Mouse (Mus musculus) ovary, postnatal 10 days (tissue): ENCODE data around the gene Bmp2k.
A peak's percentile ranks its signal among the peaks of the same experiment; 100 is the strongest.

Experiments used
- DNase-seq: peaks from one replicate; pipeline ENCODE4 v3.0.0; 2022; ENCODE audit warnings: low spot score

The Bmp2k gene

DNA sequence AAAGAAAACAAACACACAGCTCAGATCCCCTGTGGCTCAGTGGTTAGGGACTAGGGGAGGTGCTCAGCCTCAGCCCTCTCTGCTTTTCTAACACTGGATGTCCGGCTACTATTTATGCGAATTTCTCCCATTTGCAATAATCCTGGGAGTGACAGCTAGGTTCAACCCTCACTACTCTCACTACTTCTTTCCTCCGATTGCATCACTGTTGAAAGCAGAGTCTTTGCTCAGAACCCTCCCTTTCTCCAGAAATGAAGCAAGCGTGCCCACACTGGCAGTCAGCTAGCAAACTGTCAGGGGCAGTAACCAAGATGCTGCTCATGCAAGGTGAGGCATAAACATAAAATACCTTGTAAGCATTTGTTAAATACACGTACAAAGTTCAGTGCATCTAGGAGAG is 110.8 kb downstream of the Bmp2k start:
- DNase-seq = no peak

DNA sequence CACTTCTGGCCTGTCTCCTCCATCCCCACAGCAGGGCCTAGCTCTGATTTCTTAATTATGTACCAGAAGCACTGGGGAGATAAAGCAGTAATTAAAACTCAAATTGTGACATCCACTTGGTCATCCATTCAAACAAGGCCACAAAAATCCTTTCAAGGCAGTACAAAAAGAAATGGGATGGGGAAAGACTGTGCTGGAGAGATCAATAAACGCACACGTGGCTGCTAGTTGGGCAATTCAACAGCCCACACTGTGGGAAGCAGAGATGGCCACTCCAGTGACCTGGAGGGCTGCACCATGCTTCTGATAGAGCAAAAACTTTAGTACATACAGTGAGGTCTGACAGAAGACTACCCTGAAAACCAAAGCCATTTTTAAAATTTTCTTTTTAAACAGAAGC is 112.6 kb downstream of the Bmp2k start:
- DNase-seq = no peak

DNA sequence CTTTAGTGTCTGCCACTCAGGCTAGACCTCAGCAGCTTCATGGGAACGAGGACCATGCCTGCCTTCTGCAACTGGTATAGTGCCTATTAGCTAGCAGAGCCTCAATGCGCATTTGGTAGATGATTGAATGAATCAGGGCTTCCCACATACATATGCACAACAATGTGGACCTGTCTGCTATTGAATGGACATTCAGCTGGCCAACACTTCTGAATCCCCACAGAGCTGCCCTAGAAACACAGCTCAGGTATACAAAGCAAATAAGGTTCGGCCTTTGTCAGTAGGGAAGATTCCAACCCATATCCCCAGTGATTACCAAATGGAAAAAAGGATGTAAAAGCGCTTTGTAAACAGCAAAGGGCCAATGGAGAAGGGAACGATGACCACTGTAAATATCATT is 113.2 kb downstream of the Bmp2k start:
- DNase-seq = no peak

DNA sequence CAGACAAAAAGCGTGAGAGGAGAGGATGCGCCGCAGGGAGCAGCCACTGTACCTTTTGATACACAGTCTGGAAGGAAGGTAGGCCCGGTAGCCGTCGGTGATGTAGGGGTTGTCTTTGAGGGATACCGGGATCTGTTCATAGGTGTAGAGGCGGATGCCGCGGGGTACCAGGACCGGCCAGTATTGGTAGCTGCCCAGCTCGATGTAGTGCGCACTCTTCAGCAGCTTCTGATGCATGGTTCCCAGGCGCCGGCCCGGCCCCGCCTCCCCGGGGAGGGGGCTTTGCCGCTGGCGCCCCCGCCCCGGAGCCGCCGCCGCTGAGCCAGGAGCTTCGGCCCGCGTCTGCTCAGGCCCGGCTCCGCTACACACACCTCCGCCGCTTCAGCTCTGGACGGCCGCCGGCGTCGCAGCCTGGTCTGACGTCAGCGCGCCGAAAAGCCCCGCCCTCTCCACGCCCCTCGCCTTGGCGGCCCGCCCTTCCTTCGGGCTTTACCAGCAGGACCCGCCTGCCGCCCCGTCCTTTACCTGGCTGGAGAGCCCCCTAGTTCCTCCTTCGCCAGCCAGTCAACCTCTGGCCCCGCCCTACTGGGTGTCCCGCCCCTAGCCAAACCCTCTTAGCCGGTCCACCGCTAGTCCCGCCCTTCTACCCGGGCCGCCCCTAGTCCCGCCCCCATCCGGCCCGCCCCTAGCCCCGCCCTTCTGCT is 113.9 kb downstream of the Bmp2k start, which contains the start of gene Paqr3:
Paqr3 (minus strand) TSS at position 390 of the 704 bp plus-strand sequence.
- DNase-seq = peak; percentile 96

DNA sequence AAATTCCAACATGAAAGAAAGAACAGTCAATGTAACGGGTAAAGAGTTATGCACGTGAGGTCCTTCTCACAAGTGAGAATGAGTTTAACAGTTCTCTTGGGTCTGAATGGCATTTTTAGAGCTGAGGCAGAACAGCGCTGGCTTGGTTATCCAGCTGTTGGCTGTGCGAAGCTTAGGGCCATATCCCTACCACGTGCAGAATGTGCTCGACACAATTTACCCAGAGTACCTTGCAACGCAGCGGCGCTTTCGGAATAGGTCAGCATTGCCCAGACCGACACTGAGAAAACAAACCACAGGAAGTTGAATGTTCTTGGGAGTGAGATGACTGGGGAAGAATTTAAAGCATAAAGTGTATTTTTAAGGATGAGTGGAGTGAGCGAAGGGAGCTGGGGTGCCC is 127.5 kb downstream of the Bmp2k start:
- no peak for DNase-seq

DNA sequence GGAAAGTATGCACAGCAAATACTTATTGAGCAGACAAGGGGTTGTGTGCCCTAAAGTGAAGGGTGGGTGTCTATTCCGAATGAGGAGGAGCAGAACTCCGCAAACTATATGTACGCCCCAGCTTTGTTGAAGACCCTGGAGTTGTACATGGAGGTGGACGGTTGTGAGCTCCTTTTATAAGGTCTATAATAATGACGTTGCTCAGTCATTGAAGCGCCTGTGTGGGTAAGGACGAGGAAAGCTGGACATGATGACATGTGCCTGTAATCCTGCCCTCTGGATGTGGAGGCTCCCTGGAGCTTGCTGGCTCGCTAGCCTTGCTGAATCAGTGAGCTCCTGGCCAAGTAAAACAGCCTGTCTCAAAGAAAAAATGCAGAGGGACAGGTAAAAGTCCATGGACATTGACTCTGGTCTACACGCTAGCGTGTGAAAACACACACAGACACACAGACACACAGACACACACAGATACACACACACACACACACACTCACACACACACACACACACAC is 128.0 kb downstream of the Bmp2k start:
- DNase-seq = no peak

DNA sequence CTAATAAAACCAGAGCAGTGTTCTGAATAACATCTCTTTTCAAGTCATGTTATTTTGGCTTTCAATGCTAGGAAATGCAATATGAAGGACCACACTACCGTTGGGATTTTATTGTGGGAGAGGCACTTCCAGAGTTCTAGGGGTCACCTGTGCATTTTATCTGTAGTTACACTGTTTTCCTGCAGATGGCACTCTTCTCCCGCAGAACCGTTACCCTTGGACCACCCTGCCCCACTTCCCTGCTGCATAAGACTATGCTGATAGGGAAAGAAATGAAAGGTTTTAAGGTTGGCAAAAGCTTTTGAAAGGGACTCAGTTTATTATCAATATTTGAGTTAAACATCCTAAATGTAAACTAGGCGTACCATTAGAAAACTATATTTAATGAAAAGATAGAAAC is 128.5 kb downstream of the Bmp2k start:
- no peak for DNase-seq

DNA sequence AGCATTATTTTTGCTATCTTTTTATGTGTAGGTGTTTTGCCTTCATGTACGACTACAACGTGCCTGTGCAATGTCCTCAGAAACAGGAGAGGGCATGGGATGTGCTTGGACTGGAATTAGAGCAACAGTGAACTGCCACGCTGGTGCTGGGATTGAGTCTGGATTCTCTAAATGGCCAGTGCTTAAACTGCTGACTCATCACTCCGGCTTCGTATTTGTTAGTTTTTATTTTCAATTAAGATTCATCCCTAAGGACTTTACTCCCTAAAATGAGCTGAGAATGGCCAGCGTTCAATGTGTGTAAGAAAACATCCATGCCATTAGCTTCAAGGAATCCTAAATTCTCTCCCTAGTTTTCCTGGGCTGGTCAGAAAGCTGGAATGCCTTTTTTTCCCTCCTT is 129.8 kb downstream of the Bmp2k start:
- no peak for DNase-seq

DNA sequence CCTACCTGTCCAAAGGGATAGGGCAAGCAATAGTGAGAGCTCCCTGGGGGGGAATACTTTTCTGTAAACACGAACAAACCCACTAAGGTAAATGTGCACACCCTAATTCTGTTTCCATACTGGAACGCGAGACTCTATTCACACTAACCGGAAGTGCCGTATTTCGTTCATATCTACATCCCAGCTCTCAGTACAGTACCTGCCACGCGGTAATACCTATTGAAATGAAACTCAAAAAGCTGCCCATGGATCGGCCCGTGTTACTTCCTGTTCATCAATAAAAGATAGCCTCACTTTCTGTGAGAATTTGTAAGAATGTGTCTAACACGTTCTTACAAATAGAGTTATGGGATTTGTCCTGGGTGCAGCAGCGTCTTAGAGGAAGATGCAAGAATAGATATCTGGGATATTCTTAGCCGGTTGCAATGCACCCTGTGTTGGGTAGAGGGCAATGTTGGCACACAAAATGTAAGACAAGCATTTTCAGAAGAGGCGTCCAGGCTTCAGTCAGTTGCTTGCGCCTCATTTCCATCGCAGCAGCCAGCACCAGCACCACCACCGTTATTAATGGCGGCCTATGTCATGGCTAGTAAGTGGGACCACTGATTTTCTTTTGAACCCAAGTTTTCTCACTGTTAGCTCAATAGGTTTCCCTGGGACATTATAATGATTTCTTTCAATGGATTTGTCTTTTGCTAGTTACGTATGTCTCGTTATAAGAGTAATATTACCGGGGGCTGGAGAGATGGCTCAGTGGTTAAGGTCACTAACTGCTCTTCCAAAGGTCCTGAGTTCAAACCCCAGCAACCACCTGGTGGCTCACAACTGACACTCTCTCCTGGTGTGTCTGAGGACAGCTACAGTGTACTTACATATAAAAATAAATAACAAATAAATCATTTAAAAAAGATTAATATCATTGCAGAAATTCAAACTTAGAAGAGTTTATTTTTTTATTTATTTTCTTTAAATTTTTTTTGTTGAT is 131.0 kb downstream of the Bmp2k start:
- no peak for DNase-seq

DNA sequence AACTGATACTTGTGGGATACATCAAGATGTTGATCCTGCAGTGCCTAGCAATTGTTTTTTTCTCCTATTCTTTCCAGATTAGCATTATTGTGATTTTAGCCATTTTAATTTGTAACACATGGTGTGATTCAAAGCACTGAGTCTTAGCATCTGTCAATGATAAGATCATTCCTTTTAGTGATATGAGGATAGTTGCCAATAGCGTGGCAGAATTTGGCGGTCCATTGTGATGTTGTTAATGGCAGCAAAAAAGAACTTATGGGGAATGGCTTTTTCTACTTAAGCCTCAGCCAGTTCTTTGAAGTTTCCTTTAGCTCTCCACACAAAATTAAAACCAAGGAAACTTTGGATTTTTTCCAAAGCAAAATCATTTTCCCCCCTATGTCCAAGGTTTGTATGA is 132.1 kb downstream of the Bmp2k start:
- no peak for DNase-seq

DNA sequence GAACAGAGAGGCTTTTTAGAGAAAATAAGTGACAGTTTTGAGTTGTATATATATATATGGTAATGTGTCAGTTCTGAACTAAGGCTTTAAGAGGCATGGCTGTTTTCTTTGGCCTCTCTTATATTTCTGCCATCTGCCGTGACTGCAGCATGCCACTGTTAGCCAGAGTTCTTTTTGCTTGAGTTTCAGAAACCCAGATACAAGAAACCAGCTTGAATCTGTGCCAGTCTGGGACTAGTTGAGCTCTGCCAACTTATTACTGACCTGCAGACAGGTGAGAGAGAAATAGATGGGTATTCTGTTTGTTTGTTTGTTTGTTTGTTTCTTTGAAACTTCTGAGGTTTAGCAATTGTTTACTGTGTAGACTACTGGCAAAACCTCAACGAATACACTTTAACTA is 137.8 kb downstream of the Bmp2k start:
- DNase-seq = no peak
